Mouse (Mus musculus) forebrain, embryonic 14.5 days (tissue): ENCODE measurements at regions not wholly inside any gene's neighbourhood (a gene's known extent, or its start where the extent isn't known, plus 50 kb on each side); places are given as distances from the start of the nearest gene placed in this dataset.

Experiments
- ATAC-seq: fragments of 200-750 bp; cut with Nextera tagmentation; 2 replicates; pipeline ENCODE4 v1.8.0; 2017; ENCODE audit warnings: mild to moderate bottlenecking, moderate library complexity
- DNase-seq: peaks from one replicate; pipeline ENCODE4 v3.0.0-alpha.2; 2015; ENCODE audit warnings: low spot score
- H3K27ac ChIP-seq: fragments of 300-500 bp; sonication (generic); 2 replicates; pipeline ENCODE4 v1.5.1; 2014; ENCODE audit warnings: low read depth, mild to moderate bottlenecking, control low read depth, low read length, moderate library complexity
- H3K27me3 ChIP-seq: fragments of 300-500 bp; sonication (generic); replicated peaks from 2 replicates; pipeline ENCODE4 v1.6.1; 2014; ENCODE audit warnings: low read length, control low read depth, mixed read lengths; ENCODE audit not compliant: control insufficient read depth, insufficient read depth
- H3K36me3 ChIP-seq: fragments of 300-500 bp; sonication (generic); 2 replicates; pipeline ENCODE4 v1.6.1; 2014; ENCODE audit warnings: low read length, control low read depth; ENCODE audit not compliant: control insufficient read depth, insufficient read depth
- H3K4me1 ChIP-seq: fragments of 300-500 bp; sonication (generic); 2 replicates; pipeline ENCODE4 v1.6.1; 2014; ENCODE audit warnings: antibody characterized with exemption, low read length, control low read depth; ENCODE audit not compliant: control insufficient read depth, insufficient read depth
- H3K4me2 ChIP-seq: fragments of 300-500 bp; sonication (generic); 2 replicates; pipeline ENCODE4 v1.6.1; 2014; ENCODE audit warnings: mild to moderate bottlenecking, control low read depth, low read length
- H3K4me3 ChIP-seq: fragments of 300-500 bp; sonication (generic); 2 replicates; pipeline ENCODE4 v1.5.1; 2014; ENCODE audit warnings: low read depth, low read length, control low read depth
- H3K9ac ChIP-seq: fragments of 300-500 bp; sonication (generic); 2 replicates; pipeline ENCODE4 v1.6.1; 2014; ENCODE audit warnings: mild to moderate bottlenecking, low read length, control low read depth, moderate library complexity
- H3K9me3 ChIP-seq: fragments of 300-500 bp; sonication (generic); replicated peaks from 2 replicates; pipeline ENCODE4 v1.6.1; 2016; ENCODE audit warnings: low read length, control low read depth, mixed read lengths; ENCODE audit not compliant: control insufficient read depth
- WGBS: fragments of 180-500 bp; shearing (Covaris S2); extraction: QIAGEN DNeasy Blood & Tissue Kit; methylation state at CpG from one replicate; pipeline ENCODE4 v1.1.7; 2014; 5-methylcytosine and 5-hydroxymethylcytosine counted together

GRCm38 (mm10) chr14:55362757-55363156 is 115.8 kb upstream of the Dhrs4 start:
- H3K9me3 ChIP-seq = no peaks in the 10 kb centered on the region
- no peak overlapping the region for H3K4me2 ChIP-seq
- H3K9ac ChIP-seq = no peak overlapping the region
- ATAC-seq (no peak), DNase-seq (no peak)
- no peaks in the 10 kb centered on the region for H3K4me1 ChIP-seq
- H3K4me3 ChIP-seq = no peak overlapping the region
- H3K27me3 ChIP-seq = no peaks in the 10 kb centered on the region
- WGBS = 84% methylated on average over 7 of the region's 7 CpGs
- H3K27ac ChIP-seq = no peak overlapping the region
- H3K36me3 ChIP-seq = no peaks in the 10 kb centered on the region

GRCm38 (mm10) chr14:55370384-55370783 is 108.2 kb upstream of the Dhrs4 start:
- H3K9ac ChIP-seq = no peak overlapping the region
- H3K27me3 ChIP-seq = no peaks in the 10 kb centered on the region
- ATAC-seq (no peak), DNase-seq (no peak)
- H3K4me3 ChIP-seq = no peak overlapping the region
- no peaks in the 10 kb centered on the region for H3K9me3 ChIP-seq
- WGBS = 93% methylated on average over 5 of the region's 5 CpGs
- no peaks in the 10 kb centered on the region for H3K36me3 ChIP-seq
- no peak overlapping the region for H3K27ac ChIP-seq
- H3K4me1 ChIP-seq = no peaks in the 10 kb centered on the region
- no peak overlapping the region for H3K4me2 ChIP-seq

- no peaks in the 10 kb centered on the region for H3K36me3 ChIP-seq
- no peaks in the 10 kb centered on the region for H3K4me1 ChIP-seq
- no peak for ATAC-seq
- H3K9ac ChIP-seq = no peak overlapping the region
- no peak for DNase-seq
- H3K9me3 ChIP-seq = no peaks in the 10 kb centered on the region
- no peak overlapping the region for H3K27ac ChIP-seq
- WGBS = 89% methylated on average over 5 of the region's 5 CpGs
- H3K4me3 ChIP-seq = no peak overlapping the region
- no peaks in the 10 kb centered on the region for H3K27me3 ChIP-seq
- H3K4me2 ChIP-seq = no peak overlapping the region
Observed at GRCm38 (mm10) chr14:55372960-55373359, 105.6 kb upstream of the Dhrs4 start.

GRCm38 (mm10) chr14:55386773-55387172 is 91.8 kb upstream of the Dhrs4 start:
- no peak for ATAC-seq

GRCm38 (mm10) chr14:55387378-55387777 is 91.2 kb upstream of the Dhrs4 start:
- no peak overlapping the region for H3K9ac ChIP-seq
- H3K27me3 ChIP-seq = no peaks in the 10 kb centered on the region
- H3K4me2 ChIP-seq = no peak overlapping the region
- no peak for ATAC-seq
- WGBS = 64% methylated on average over 6 of the region's 6 CpGs
- no peaks in the 10 kb centered on the region for H3K36me3 ChIP-seq
- H3K9me3 ChIP-seq = no peaks in the 10 kb centered on the region
- H3K27ac ChIP-seq = no peak overlapping the region
- H3K4me1 ChIP-seq = no peaks in the 10 kb centered on the region
- DNase-seq = no peak
- no peak overlapping the region for H3K4me3 ChIP-seq

More at GRCm38 (mm10) chr14:55386773-55387172, 91.8 kb upstream of the Dhrs4 start:
- no peaks in the 10 kb centered on the region for H3K9me3 ChIP-seq
- peak; percentile 12 for DNase-seq
- no peak overlapping the region for H3K27ac ChIP-seq
- H3K27me3 ChIP-seq = no peaks in the 10 kb centered on the region
- H3K4me3 ChIP-seq = no peak overlapping the region
- WGBS = 69% methylated on average over 6 of the region's 6 CpGs
- no peaks in the 10 kb centered on the region for H3K4me1 ChIP-seq
- H3K4me2 ChIP-seq = no peak overlapping the region
- no peaks in the 10 kb centered on the region for H3K36me3 ChIP-seq
- H3K9ac ChIP-seq = no peak overlapping the region

- Histone ChIP-seq H3K9ac (no peak overlapping the region), H3K4me1 (no peaks in the 10 kb centered on the region), H3K9me3 (no peaks in the 10 kb centered on the region), H3K36me3 (no peaks in the 10 kb centered on the region), H3K4me2 (no peak overlapping the region), H3K27me3 (no peaks in the 10 kb centered on the region), H3K4me3 (no peak overlapping the region), H3K27ac (no peak overlapping the region)
- DNase-seq (no peak), ATAC-seq (no peak)
- 86% methylated on average over 6 of the region's 6 CpGs for WGBS
Observed at GRCm38 (mm10) chr14:55392390-55392789, 86.2 kb upstream of the Dhrs4 start.

- no peaks in the 10 kb centered on the region for H3K4me1 ChIP-seq
- WGBS = 55% methylated on average over 2 of the region's 2 CpGs
- no peak overlapping the region for H3K9ac ChIP-seq
- no peaks in the 10 kb centered on the region for H3K27me3 ChIP-seq
- H3K4me3 ChIP-seq = no peak overlapping the region
- ATAC-seq (no peak), DNase-seq (no peak)
- H3K4me2 ChIP-seq = no peak overlapping the region
- no peaks in the 10 kb centered on the region for H3K9me3 ChIP-seq
- no peaks in the 10 kb centered on the region for H3K36me3 ChIP-seq
- H3K27ac ChIP-seq = no peak overlapping the region
Observed at GRCm38 (mm10) chr14:55406146-55406545, 72.4 kb upstream of the Dhrs4 start.
